Mouse (Mus musculus): ENCODE data around the gene Asb8.

Gene Asb8

DNA sequence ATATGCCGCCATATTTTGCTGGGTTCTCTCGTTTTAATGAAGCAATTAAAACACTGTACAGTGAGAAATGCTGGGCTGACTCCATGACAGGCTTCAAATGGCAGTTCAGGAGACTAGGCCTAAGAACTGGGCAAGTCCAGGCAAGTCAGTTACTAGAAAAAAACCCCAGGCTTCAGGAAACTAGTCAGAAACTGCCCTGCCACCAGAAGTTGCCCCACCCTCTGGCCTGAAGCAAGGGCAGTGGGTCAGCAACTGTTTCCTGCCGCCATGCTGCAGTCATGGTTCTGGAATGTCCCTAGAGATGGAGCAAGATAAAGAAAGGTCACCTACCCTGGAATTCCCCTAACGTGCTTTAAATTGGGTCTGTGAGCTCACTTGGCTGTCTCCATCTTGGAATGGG, 9.5 kb downstream of the Asb8 start:
- no peak for DNase-seq (ENCODE audit: low spot score in 2 of 2)

DNA sequence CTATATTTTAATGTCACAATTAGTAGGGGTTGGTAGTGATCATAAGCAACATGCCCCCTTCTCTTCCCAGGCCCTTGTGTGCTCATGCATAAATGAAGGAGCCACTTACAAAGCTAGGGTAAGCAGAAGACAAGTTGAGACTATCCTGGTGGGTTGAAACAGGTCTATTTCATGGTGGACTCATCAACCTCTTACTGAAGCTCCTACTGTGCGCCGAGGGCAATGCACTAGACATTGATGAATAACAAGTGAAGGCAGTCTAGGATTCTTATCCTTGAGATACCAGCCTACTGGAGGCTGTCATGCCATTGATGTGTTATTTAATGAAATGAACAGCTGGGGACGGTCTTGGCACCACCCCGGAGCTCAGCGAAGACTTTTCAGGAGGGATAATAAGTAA, 10.2 kb downstream of the Asb8 start:
- DNase-seq (ENCODE audit: low spot score in 2 of 2) = no peak

- no peak for DNase-seq (ENCODE audit: low spot score in 2 of 2)
Observed at GRCm38 (mm10) chr15:98154631-98155030, 10.8 kb downstream of the Asb8 start.

DNA sequence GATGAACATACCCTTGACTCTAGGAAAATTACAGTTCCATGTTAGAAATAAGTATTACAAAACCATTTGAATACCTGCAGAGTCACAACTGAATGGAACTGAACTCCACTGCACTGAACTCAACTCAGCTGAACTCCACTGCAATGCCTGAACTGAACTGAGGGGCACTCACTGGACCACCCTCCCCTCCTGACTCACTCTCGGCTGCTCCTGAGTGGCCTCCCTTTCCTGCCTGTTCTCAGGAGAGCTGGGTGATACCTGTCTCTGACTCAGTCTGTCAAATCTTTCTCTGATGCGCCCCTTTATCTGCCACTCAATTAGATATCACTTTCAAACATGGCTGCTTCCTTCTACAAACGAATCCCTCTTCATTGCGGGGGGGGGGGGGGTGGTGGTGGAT, 11.3 kb downstream of the Asb8 start:
- no peak for DNase-seq (ENCODE audit: low spot score in 2 of 2)

GRCm38 (mm10) chr15:98153625-98154024, 11.8 kb downstream of the Asb8 start:
- no peak for DNase-seq (ENCODE audit: low spot score in 2 of 2)

- DNase-seq (ENCODE audit: low spot score in 2 of 2) = no peak
Observed at GRCm38 (mm10) chr15:98152916-98153315, 12.5 kb downstream of the Asb8 start.

DNA sequence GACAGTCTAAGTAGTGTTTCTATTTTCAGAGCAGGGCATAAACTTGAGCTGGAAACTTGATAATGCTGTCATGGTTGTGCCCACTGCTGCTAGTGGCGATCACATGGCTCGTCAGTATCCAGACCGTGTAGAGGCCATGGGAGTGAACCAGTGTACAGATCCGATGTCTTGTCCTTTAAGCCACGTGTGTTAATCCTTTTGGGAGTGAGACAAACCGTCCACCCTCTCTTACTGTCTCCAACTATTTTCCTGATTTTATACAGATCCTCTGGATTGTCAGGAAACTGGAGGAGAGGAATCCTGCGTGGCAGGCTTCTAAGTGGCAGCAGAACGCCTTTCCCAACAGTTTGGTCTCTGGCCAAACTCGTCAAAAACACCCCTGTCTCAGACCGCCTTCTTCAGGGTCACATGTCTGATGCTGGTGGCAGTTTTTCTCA, 16.2 kb downstream of the Asb8 start:
- no peak for DNase-seq (ENCODE audit: low spot score in 2 of 2)

GRCm38 (mm10) chr15:98148356-98148755, 17.1 kb downstream of the Asb8 start:
- DNase-seq (ENCODE audit: low spot score in 2 of 2) = no peak

DNA sequence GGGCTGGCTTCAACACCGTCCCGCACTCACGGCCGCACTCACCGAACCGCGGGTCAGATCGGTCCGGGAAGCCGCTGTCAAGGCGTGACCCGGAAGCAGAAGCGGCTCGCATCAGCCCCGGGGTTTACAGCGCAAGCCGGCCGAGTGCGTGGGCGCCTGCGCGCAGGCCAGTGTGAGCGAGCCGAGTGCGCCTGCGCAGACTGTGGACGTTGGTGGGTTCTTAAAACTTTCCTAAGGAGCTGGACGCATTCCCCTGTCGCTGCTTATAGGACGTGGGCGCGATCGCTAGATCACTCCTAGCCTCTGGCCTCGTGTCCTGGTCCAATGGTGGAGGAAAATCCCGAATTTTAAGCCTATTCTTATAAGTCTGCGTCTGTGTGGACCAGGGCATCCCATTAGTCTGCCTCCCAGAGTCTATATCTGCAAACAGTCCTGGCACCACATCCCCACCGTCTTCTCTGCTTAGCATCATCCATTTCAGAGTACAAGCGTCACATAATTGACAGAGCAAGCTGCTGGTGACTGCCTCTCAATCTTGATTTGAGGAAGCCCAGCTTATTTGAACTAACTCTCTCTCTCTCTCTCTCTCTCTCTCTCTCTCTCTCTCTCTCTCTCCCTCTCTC, 19.8 kb downstream of the Asb8 start:
- DNase-seq (ENCODE audit: low spot score in 2 of 2) = peak; percentile 86 to 94

GRCm38 (mm10) chr15:98144861-98145507, 20.4 kb downstream of the Asb8 start:
- no peak for DNase-seq (ENCODE audit: low spot score in 2 of 2)

DNA sequence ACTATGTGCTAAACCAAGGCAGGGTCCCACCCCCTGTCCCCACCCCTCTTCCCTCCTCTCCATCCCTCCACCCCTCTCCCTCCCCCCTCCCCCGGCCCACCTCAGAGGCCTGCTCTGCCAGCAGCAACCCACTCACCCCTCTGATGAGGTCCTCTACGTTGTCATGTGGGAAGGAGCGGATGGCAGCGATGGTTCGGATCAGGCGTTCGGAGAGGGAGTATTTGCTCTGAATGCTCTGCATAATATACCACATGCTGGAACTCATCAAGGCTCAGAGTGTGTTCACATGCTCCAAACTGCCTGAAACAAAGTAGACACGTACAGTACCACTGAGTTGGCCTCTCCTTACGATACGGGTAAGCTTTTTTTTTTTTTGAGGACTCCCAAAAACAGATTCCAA, 22.9 kb downstream of the Asb8 start:
- no peak for DNase-seq (ENCODE audit: low spot score in 2 of 2)

GRCm38 (mm10) chr15:98140809-98141208, 24.6 kb downstream of the Asb8 start:
- DNase-seq (ENCODE audit: low spot score in 2 of 2) = no peak

DNA sequence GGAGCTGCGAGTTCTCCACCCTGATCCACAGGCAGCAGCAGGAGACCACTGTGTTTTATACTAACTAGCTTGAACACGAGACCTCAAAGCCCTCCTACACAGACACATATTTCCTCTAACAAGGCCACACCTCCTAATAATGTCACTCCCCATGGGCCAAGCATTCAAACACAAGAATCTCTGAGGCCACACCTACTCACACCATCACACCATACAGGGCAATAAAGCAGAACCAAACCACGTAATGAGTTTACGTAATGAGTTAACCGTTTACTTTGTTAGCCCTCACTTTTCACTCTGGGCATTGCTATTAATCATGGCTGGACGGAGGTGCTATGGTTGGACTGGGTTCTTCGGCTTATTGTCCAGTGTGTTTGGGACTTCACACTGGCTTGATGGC, 25.7 kb downstream of the Asb8 start:
- no peak for DNase-seq (ENCODE audit: low spot score in 2 of 2)

GRCm38 (mm10) chr15:98136871-98137270, 28.6 kb downstream of the Asb8 start:
- DNase-seq (ENCODE audit: low spot score in 2 of 2) = no peak

DNA sequence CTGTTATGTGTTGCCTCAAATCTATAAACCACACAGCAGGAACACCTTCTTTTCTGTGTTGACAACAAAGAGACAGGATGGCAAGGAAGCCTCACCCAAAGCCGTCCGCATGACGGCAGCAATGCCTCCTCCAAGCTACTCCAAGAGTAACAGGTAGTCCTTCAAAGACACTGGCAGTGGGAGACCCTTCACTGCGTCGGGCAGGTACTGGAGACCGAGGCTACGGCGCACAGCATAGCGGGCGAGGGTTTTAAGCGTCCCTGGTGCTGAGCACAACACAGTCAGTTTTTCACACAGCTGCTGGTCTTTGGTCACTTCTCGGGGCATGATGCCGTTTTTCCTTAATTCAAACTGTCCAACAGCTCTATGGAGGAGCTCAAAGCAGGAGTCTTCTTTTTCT, 29.8 kb downstream of the Asb8 start:
- no peak for DNase-seq (ENCODE audit: low spot score in 2 of 2)

DNA sequence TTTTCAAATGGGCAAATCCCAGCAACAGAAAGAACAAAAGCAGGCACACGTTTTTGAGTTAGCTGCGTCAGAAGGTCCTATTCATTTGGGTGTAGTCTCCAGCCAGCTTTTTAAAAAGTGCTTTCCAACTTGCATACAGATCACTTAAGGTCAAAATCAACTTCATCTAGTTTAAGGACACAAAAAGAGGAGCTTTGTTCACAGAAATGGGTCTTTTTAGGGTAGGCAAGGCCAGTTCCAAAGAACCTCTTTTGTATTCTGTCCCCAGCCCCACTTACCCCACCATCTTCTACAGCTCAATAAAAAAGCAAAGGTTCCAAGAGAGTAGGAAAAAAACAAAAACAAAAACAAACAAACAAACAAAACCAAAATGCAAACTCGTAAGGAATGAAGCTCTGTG, 30.8 kb downstream of the Asb8 start:
- no peak for DNase-seq (ENCODE audit: low spot score in 2 of 2)

GRCm38 (mm10) chr15:98134034-98134433, 31.4 kb downstream of the Asb8 start:
- DNase-seq (ENCODE audit: low spot score in 2 of 2) = no peak

DNA sequence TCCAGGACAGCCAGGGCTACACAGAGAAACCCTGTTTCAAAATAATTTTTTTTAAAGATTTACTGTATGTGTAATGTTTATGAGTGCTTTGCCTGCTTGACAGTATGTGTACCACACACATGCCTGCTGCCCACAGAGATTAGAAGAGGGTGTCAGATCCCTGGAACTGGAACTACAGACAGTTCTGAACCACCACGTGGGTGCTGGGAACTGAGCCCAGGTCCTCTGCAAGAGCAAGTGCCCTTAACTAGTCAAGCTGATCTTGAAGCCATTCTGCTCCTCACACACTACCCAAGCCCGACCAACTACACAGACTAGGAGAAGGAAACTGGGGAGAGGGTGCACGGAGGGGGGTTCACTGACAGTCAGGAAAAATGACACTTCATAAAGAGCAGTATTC, 32.0 kb downstream of the Asb8 start:
- no peak for DNase-seq (ENCODE audit: low spot score in 2 of 2)

DNA sequence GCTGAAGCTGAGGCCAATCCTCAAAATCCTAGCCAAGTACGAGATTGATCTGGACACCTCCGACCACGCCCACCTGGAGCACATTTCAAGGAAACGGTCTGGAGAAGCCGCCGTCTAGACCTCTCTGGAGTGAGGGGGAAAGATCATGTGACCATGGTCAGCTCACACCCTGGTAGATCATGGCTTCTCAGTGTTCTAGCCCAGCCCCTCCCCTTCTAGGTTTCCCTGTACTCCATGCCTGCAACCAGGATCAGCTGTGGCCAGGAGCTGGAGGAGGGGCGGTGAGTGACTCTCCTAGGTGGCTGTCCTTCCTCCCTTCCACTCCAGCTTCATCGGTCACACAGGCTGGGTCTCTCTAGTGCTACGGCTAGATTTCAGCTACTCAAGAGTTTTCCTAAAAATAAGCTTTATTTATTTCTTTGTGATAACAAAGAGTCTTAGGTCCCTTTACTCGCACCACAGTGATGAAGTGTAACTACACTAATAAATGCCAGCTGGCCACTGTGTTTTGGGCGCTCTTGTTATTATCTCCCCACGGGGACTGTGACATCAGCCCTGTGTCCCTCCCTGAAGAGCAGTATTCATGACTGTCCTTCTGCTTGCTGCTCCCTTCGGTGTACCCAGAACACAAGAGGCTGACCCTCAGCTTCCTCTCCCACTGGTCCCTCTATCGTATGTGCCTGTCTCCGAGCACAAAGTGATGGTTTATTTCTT, 33.3 kb downstream of the Asb8 start:
- DNase-seq (ENCODE audit: low spot score in 2 of 2) = no peak

DNA sequence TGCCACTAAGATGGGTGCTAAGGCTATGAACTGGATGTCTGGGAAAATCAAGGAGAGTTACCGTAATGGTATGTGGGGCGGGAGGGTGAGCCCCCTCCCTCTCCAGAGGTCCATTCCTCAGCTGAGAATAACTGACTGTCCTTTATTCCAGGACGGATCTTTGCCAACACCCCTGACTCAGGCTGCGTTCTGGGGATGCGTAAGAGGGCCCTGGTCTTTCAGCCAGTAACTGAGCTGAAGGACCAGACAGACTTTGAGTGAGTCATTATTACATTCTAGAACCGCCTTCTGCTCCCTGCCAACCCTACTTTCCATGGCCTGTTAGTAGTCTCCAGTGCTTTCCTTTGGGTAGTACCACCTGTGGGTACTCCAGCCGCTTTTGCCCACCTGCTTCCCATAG, 34.0 kb downstream of the Asb8 start:
- DNase-seq (ENCODE audit: low spot score in 2 of 2) = no peak

- no peak for DNase-seq (ENCODE audit: low spot score in 2 of 2)
Observed at GRCm38 (mm10) chr15:98131001-98131400, 34.4 kb downstream of the Asb8 start.

- no peak for DNase-seq (ENCODE audit: low spot score in 2 of 2)
Observed at GRCm38 (mm10) chr15:98120831-98121230, 44.6 kb downstream of the Asb8 start.

DNA sequence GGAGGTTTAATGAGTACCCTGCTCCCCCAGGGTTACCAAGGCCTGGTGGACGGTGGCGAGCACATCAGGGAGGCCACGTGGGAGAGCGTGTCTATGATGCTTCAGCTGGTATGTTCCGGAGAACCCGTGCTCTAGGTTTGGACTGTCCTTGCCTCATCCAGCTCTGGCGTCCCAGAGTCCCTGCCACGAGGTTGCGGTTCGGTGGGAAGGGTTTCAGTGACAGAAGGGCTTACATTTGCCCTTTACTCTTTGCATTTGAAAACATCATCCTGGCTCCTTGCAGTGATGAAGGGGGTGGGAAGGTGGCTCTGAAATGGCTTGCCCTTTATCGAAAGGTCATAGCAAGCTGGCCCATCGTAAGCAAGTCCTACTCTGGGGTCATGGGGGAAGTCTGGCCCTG, 46.1 kb downstream of the Asb8 start:
- no peak for DNase-seq (ENCODE audit: low spot score in 2 of 2)

All from cerebellum, postnatal 4 days (tissue).